Mouse (Mus musculus) layer of hippocampus, postnatal 14 days (tissue): ENCODE results near the gene Aven. TPM values are rescaled to one million over a fixed set of nuclear protein-coding genes. Genes with fewer than 3 reads are reported as not detected.
A peak's percentile ranks its signal among the peaks of the same experiment; 100 is the strongest.

Experiments used
- DNase-seq, 2 experiments: peaks; one replicate each; pipeline ENCODE4 v3.0.0; 2021 to 2022; ENCODE audit warnings: low spot score in 2 of 2, mixed read lengths in 1 of 2
- total RNA-seq, 2 experiments: library from RNA; stranded (reverse); gene quantifications; 2 replicates each; pipeline ENCODE4 v1.2.3; 2021

The Aven gene
- total RNA-seq, 2 experiments from 2014 or later = 7.9 to 8.0 TPM

- no peak for DNase-seq
These were observed 49.0 kb downstream of the Aven start for GRCm38 (mm10) chr2:112541695-112542285.

- DNase-seq = no peak
These were observed 63.8 kb downstream of the Aven start for GRCm38 (mm10) chr2:112556527-112556926.

GRCm38 (mm10) chr2:112557453-112557852 lies 64.7 kb downstream of the Aven start:
- no peak for DNase-seq

- DNase-seq = no peak
These were observed 68.8 kb downstream of the Aven start for GRCm38 (mm10) chr2:112561549-112561948.

GRCm38 (mm10) chr2:112565060-112565459 lies 72.3 kb downstream of the Aven start:
- no peak for DNase-seq

GRCm38 (mm10) chr2:112566290-112567085 lies 73.7 kb downstream of the Aven start:
- DNase-seq = no peak

- no peak for DNase-seq
These were observed 75.0 kb downstream of the Aven start for GRCm38 (mm10) chr2:112567786-112568185.

- DNase-seq = peak in 1 of 2 experiments; percentile 33
These were observed 98.2 kb downstream of the Aven start for GRCm38 (mm10) chr2:112590985-112591384.

- DNase-seq = peak; percentile 38 to 65
These were observed 98.7 kb downstream of the Aven start for GRCm38 (mm10) chr2:112591451-112591871.

GRCm38 (mm10) chr2:112593322-112593721 lies 100.6 kb downstream of the Aven start:
- no peak for DNase-seq

GRCm38 (mm10) chr2:112593781-112594180 lies 101.0 kb downstream of the Aven start:
- no peak for DNase-seq

GRCm38 (mm10) chr2:112595807-112596206 lies 103.0 kb downstream of the Aven start:
- no peak for DNase-seq

- DNase-seq = no peak
These were observed 103.7 kb downstream of the Aven start for GRCm38 (mm10) chr2:112596415-112596814.

GRCm38 (mm10) chr2:112597064-112597463 lies 104.3 kb downstream of the Aven start:
- no peak for DNase-seq

- DNase-seq = no peak
These were observed 107.5 kb downstream of the Aven start for GRCm38 (mm10) chr2:112600222-112600621.

- no peak for DNase-seq
These were observed 109.7 kb downstream of the Aven start for GRCm38 (mm10) chr2:112602487-112602886.

GRCm38 (mm10) chr2:112606536-112606935 lies 113.8 kb downstream of the Aven start:
- DNase-seq = no peak

- DNase-seq = no peak
These were observed 119.9 kb downstream of the Aven start for GRCm38 (mm10) chr2:112612628-112613027.

- no peak for DNase-seq
These were observed 121.6 kb downstream of the Aven start for GRCm38 (mm10) chr2:112614375-112614774.

- no peak for DNase-seq
These were observed 124.4 kb downstream of the Aven start for GRCm38 (mm10) chr2:112617206-112617605.

GRCm38 (mm10) chr2:112625156-112625555 lies 132.4 kb downstream of the Aven start:
- no peak for DNase-seq

GRCm38 (mm10) chr2:112630669-112631068 lies 137.9 kb downstream of the Aven start:
- no peak for DNase-seq

GRCm38 (mm10) chr2:112632536-112632935 lies 139.8 kb downstream of the Aven start:
- peak in 1 of 2 experiments; percentile 4 for DNase-seq
